Mouse (Mus musculus): ENCODE results near the gene Nav2. TPM values are rescaled to one million over a fixed set of nuclear protein-coding genes. Genes with fewer than 3 reads are reported as not detected.

The Nav2 gene
- polyA plus RNA-seq, 1 experiment from 2014 or later: 28.1 TPM

DNA sequence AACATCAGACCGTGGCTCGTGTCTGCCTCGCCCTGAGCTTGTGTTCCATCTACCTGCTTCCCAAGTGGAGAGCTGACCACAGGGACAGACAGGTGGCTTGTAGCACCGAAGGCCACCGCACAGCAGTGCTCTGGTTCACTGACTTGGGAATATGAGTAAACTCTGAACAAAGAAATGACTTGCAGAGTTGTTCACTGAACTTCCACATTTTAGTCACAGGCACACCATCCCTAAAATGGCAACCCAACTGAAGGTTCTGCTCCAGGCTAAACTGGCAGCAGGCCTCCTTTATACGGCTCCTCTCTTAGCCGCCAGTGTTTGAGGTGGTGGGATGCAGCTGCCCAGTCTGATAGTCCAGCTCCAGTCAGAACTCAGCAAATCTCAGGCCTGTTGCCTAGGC lies 343.9 kb downstream of the Nav2 start:
- no peaks in the 10 kb centered on the region for H3K36me3 ChIP-seq
- no peak for ATAC-seq (ENCODE audit: insufficient number of reproducible peaks, low FRiP score)
- no peak overlapping the region for H3K27ac ChIP-seq (ENCODE audit: poor library complexity, severe bottlenecking)
- peaks cover 54% of the 10 kb centered on the region for H3K4me1 ChIP-seq (replicated peaks)
- peaks cover 5% of the 10 kb centered on the region for H3K27me3 ChIP-seq (replicated peaks)
- no peak overlapping the region for H3K9ac ChIP-seq
- 83% methylated on average over 7 of the region's 7 CpGs for WGBS
- H3K4me3 ChIP-seq: no peak overlapping the region
- no peaks in the 10 kb centered on the region for H3K9me3 ChIP-seq (replicated peaks)
- no peak overlapping the region for H3K4me2 ChIP-seq

DNA sequence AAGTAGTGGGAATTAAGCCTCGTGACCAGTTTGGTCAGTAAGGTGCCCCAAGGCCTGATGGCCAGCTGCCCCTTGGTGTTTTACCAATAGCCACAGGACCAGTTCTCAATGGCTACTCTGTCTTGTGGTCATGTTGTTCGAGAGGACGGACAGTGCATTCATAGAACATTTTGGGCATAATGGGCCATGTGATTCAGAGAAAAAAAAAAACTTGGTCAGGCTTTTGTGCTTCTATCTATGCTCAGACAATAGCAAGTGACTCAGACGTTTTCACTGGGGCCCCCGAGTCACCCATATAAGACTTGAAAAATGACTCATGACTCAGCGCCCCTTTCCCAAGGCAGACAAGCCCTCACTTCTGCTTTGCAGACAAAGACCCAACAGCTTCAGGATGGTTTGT lies 344.4 kb downstream of the Nav2 start:
- Histone ChIP-seq H3K27me3 (replicated peaks) (peaks cover 5% of the 10 kb centered on the region; the same call in 1 of the 2 replicates), H3K4me3 (no peak overlapping the region), H3K9me3 (replicated peaks) (no peaks in the 10 kb centered on the region), H3K27ac (ENCODE audit: poor library complexity, severe bottlenecking) (no peak overlapping the region), H3K36me3 (no peaks in the 10 kb centered on the region), H3K4me1 (replicated peaks) (peaks cover 54% of the 10 kb centered on the region), H3K4me2 (no peak overlapping the region), H3K9ac (no peak overlapping the region)
- 69% methylated on average over 6 of the region's 6 CpGs for WGBS
- ATAC-seq (ENCODE audit: insufficient number of reproducible peaks, low FRiP score): no peak

DNA sequence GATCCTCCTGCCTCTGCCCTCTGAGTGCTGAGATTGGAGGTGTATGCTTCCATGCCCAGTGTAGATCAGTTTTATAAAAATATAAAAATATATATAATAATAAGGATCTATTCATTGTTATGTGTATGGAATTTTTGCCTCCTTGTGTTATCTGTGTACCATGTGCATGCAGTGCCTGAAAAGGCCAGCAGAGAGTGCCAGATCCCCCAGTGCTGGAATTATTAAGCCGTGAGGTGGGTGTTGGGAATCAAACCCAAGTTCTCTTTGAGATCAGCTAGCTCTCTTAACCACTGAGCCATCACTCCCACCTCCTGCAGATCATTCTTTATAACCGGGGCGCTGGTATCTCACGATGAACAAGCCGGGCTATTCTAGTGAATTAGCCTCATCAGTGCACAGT lies 346.5 kb downstream of the Nav2 start:
- Histone ChIP-seq H3K27me3 (replicated peaks) (no peaks in the 10 kb centered on the region), H3K4me2 (no peak overlapping the region), H3K27ac (ENCODE audit: poor library complexity, severe bottlenecking) (no peak overlapping the region), H3K36me3 (no peaks in the 10 kb centered on the region), H3K4me1 (replicated peaks) (peaks cover 36% of the 10 kb centered on the region), H3K4me3 (no peak overlapping the region), H3K9ac (no peak overlapping the region), H3K9me3 (replicated peaks) (no peaks in the 10 kb centered on the region)
- no peak for ATAC-seq (ENCODE audit: insufficient number of reproducible peaks, low FRiP score)
- 94% methylated on average over 5 of the region's 5 CpGs for WGBS

DNA sequence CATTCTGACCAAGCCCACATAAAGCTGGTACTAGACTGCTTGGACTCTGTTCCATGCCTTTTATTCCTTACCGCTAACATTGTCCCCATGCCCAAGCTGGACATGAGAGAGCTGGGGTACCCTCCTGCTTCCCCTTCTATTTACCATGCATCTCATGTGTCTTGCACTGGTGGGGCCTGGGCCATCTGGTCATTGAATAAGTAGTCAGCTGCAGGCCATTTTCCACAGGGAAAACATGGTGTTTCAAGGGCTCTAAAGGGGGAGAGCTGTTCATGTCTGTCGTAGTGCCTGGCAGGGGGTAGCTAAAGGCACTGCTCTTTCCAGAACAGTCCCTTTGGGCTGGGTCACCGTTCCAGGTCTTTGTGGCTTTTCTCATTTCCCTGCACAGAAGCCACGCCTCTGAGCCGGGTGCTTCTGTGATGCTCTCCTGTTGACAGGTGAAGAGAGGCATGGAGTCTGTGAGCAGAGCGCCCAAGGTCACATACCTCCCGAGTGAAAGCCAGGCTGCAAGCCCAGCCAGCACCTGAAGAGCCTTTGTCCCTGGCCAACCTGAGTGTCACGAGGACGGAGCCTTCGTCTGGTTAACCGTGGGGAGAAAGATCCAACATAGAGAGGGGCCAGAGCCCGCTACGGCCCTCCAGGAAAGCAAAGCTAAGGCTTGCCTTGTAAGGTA lies 348.9 kb downstream of the Nav2 start:
- WGBS: 68% methylated on average over 13 of the region's 13 CpGs

DNA sequence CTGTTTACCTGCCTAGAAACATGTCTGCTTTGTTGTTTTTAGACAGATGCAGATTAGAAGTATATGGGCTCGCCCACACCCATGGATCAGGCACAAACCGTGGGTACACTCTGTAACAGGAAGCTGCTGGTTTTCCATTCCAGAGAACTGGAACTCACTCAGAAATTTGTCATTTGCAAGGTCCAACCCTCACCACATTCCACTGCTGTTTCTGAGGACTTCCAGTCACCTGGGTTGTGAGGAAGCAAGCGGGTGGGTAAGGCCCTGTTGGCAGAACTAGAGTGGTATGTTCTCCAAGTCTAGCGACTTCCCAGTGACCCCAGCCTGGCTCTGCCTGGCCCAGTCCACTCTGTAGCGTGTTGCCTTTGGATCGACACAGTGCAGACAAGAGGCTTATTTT lies 349.6 kb downstream of the Nav2 start:
- ATAC-seq (ENCODE audit: insufficient number of reproducible peaks, low FRiP score): no peak
- H3K27ac ChIP-seq (ENCODE audit: poor library complexity, severe bottlenecking): no peak overlapping the region
- 60% methylated on average over 6 of the region's 6 CpGs for WGBS
- H3K36me3 ChIP-seq: no peaks in the 10 kb centered on the region
- H3K4me3 ChIP-seq: no peak overlapping the region
- H3K4me2 ChIP-seq: no peak overlapping the region
- H3K27me3 ChIP-seq (replicated peaks): no peaks in the 10 kb centered on the region
- peaks cover 33% of the 10 kb centered on the region for H3K4me1 ChIP-seq (replicated peaks)
- no peak overlapping the region for H3K9ac ChIP-seq
- no peaks in the 10 kb centered on the region for H3K9me3 ChIP-seq (replicated peaks)

More for the DNA sequence above, 348.9 kb downstream of the Nav2 start:
- no peak for ATAC-seq (ENCODE audit: insufficient number of reproducible peaks, low FRiP score)
- Histone ChIP-seq H3K9ac (no peak overlapping the region), H3K27ac (ENCODE audit: poor library complexity, severe bottlenecking) (no peak overlapping the region), H3K4me2 (no peak overlapping the region), H3K9me3 (replicated peaks) (no peaks in the 10 kb centered on the region), H3K4me3 (no peak overlapping the region), H3K27me3 (replicated peaks) (no peaks in the 10 kb centered on the region), H3K4me1 (replicated peaks) (peaks cover 38% of the 10 kb centered on the region), H3K36me3 (no peaks in the 10 kb centered on the region)

DNA sequence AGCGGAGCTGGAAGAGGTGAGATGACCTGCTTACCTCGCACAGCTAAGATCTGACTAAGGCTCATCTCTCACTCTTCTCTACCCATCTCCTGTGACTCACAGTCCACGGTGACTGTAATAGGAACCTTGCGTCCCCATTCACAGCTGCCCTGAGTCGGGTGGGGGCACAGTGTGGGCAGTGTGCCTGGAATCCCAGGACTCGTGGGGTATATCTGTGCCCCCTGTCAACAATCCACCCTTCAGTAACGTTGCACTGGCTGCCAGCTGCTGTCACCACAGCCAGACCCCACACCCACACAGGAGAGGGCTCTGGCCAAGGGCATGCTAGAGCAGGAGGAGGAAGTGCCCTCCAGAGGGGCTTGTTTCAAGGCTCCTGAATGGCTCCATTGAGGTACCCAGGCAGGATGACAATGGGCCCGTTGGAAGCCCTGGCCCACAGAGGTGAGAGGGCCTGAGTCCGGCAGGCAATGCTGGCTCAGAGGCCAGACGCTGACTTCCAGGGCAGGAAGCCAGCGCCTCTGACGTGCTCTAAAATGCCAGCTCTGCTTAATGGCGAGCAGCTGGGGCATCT lies 353.5 kb downstream of the Nav2 start:
- H3K4me3 ChIP-seq: no peak overlapping the region
- WGBS: 58% methylated on average over 13 of the region's 13 CpGs
- H3K9me3 ChIP-seq (replicated peaks): no peaks in the 10 kb centered on the region
- no peak overlapping the region for H3K4me2 ChIP-seq
- no peak for ATAC-seq (ENCODE audit: insufficient number of reproducible peaks, low FRiP score)
- peaks cover 24% of the 10 kb centered on the region for H3K4me1 ChIP-seq (replicated peaks)
- H3K27ac ChIP-seq (ENCODE audit: poor library complexity, severe bottlenecking): no peak overlapping the region
- no peaks in the 10 kb centered on the region for H3K27me3 ChIP-seq (replicated peaks)
- no peak overlapping the region for H3K9ac ChIP-seq
- H3K36me3 ChIP-seq: no peaks in the 10 kb centered on the region

DNA sequence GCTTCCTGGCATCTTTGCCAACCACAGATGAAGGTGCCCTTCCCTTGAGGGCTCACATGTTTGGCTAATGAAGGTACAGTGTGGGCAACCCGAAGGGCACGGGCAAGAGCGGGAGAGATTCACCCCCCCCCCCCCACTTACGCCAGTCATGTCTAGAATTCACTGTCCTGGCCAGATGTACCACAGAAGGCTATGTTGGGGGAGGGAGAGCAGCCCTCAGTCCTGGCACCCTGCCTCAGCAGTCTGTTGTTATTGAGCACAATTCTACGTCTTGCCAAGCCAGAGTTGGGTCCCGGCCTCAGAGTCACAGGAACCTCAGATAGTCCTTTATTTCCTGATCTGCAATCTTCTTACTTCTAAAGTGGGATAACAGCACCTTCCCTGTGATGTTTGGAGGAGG lies 357.9 kb downstream of the Nav2 start:
- Histone ChIP-seq H3K9me3 (replicated peaks) (no peaks in the 10 kb centered on the region), H3K4me3 (no peak overlapping the region), H3K27me3 (replicated peaks) (no peaks in the 10 kb centered on the region), H3K9ac (no peak overlapping the region), H3K36me3 (no peaks in the 10 kb centered on the region), H3K27ac (ENCODE audit: poor library complexity, severe bottlenecking) (no peak overlapping the region), H3K4me2 (no peak overlapping the region), H3K4me1 (replicated peaks) (peaks cover 27% of the 10 kb centered on the region)
- ATAC-seq (ENCODE audit: insufficient number of reproducible peaks, low FRiP score): no peak
- WGBS: 86% methylated on average over 6 of the region's 6 CpGs

DNA sequence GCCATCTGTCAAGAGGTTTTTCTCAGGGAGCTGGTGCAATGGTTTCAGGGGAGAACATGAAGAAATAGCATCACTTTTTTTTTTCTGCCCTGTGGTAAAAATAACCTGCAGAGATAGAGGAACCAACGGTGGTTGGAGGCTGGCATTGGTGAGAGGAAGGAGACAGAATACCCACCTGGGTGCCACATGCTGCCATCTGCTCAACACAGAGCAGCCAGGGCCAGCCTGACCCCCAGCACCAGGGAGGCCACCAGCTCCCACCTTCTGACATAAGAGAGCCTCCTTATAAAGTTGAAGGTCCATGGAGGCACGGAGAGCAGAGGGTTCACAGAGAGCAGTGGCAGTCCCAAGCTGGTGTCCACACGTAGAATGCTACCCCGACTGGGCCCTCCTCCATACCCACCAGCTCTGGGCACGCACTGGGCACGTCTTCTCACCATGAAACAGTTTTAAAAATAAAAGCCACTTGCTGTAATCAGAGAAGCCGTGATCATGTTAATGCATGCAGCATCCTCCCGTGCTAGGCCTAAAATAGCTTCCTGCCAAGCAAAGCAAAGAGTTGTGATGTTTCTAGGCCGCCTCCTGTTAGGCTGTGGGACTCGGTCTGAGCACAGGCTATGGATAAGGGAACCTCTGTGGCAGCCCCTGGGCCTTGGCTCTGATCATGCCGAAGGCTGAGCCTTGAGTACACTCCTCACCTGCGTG lies 359.3 kb downstream of the Nav2 start:
- no peak for ATAC-seq (ENCODE audit: insufficient number of reproducible peaks, low FRiP score)
- Histone ChIP-seq H3K27me3 (replicated peaks) (no peaks in the 10 kb centered on the region), H3K9ac (no peak overlapping the region), H3K36me3 (no peaks in the 10 kb centered on the region), H3K27ac (ENCODE audit: poor library complexity, severe bottlenecking) (peak overlapping the region; percentile 61), H3K4me3 (no peak overlapping the region), H3K4me2 (no peak overlapping the region), H3K4me1 (replicated peaks) (peaks cover 19% of the 10 kb centered on the region), H3K9me3 (replicated peaks) (no peaks in the 10 kb centered on the region)
- WGBS: 54% methylated on average over 12 of the region's 12 CpGs

DNA sequence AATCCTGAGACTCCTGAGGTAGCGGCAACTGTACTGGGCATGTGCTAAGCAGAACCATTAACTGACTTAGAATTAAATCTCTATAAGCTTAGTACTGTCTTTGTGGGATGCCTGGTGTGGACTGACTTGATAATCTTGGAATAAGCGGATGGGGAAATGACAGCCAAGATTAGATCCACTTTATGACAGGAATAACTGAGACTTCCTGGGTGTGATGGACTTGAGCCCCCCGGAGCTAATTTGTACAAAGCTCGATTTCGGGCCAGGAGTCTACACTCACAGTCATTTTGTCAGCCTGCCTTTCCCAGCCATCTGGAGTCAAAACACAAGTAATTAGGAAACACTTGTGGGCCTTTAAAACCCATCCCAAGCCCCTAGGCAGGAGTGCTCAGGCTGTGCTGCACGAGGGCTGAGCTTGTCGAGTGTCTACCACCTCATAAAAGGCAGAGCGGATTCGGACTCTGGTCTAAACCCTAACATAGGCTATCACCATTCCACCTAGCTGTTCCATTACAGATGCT lies 359.9 kb downstream of the Nav2 start:
- 77% methylated on average over 9 of the region's 9 CpGs for WGBS
- Histone ChIP-seq H3K9ac (no peak overlapping the region), H3K36me3 (no peaks in the 10 kb centered on the region), H3K27me3 (replicated peaks) (no peaks in the 10 kb centered on the region), H3K27ac (ENCODE audit: poor library complexity, severe bottlenecking) (peak overlapping the region; percentile 20; the same call in 1 of the 2 replicates), H3K4me3 (no peak overlapping the region), H3K9me3 (replicated peaks) (no peaks in the 10 kb centered on the region), H3K4me2 (no peak overlapping the region), H3K4me1 (replicated peaks) (peaks cover 26% of the 10 kb centered on the region)
- ATAC-seq (ENCODE audit: insufficient number of reproducible peaks, low FRiP score): no peak

DNA sequence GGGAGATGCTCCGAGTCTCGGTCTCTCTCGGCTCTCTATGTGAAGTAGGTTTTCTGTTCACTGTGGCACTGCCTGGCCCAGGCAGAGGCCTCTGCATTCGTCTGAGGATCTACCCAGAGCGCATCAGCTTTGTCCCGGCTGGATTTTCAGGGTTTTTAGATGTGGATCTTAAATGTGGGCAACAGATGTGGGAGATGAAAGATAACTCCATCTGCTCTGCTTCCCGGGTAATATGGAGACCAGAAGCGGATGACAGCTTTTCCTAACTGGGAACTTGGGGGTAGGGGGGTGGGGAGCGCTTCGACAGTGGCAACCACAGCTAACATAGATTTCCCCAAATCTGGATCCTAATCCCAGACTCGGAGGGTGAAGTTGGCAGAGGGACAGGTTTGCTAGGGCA lies 362.3 kb downstream of the Nav2 start:
- no peaks in the 10 kb centered on the region for H3K9me3 ChIP-seq (replicated peaks)
- ATAC-seq (ENCODE audit: insufficient number of reproducible peaks, low FRiP score): no peak
- no peaks in the 10 kb centered on the region for H3K27me3 ChIP-seq (replicated peaks)
- H3K9ac ChIP-seq: no peak overlapping the region
- H3K36me3 ChIP-seq: no peaks in the 10 kb centered on the region
- H3K4me3 ChIP-seq: no peak overlapping the region
- H3K27ac ChIP-seq (ENCODE audit: poor library complexity, severe bottlenecking): no peak overlapping the region
- 80% methylated on average over 11 of the region's 11 CpGs for WGBS
- H3K4me2 ChIP-seq: no peak overlapping the region
- peaks cover 27% of the 10 kb centered on the region for H3K4me1 ChIP-seq (replicated peaks)
